Mouse (Mus musculus): ENCODE measurements at regions not wholly inside any gene's neighbourhood (a gene's known extent, or its start where the extent isn't known, plus 50 kb on each side); places are given as distances from the start of the nearest gene placed in this dataset.
A peak's percentile ranks its signal among the peaks of the same experiment; 100 is the strongest.

GRCm38 (mm10) chr3:121902246-121902645 lies 50.1 kb upstream of the Arhgap29 start:
- DNase-seq (ENCODE audit: low read depth, low spot score) = no peak

- DNase-seq (ENCODE audit: low read depth, low spot score) = no peak
Measured at GRCm38 (mm10) chr3:121900429-121900844, 51.9 kb upstream of the Arhgap29 start.

- no peak for DNase-seq (ENCODE audit: low read depth, low spot score)
Measured at GRCm38 (mm10) chr3:121897821-121898574, 54.3 kb upstream of the Arhgap29 start.

- DNase-seq (ENCODE audit: low read depth, low spot score) = no peak
Measured at GRCm38 (mm10) chr3:121893606-121894005, 58.7 kb upstream of the Arhgap29 start.

- no peak for DNase-seq (ENCODE audit: low read depth, low spot score)
Measured at GRCm38 (mm10) chr3:121892675-121893074, 59.7 kb upstream of the Arhgap29 start.

GRCm38 (mm10) chr3:121891338-121891737 lies 61.0 kb upstream of the Arhgap29 start:
- no peak for DNase-seq (ENCODE audit: low read depth, low spot score)

- DNase-seq (ENCODE audit: low read depth, low spot score) = no peak
Measured at GRCm38 (mm10) chr3:121890563-121890962, 61.8 kb upstream of the Arhgap29 start.

- DNase-seq (ENCODE audit: low read depth, low spot score) = no peak
Measured at GRCm38 (mm10) chr3:121886870-121887605, 65.3 kb upstream of the Arhgap29 start.

- no peak for DNase-seq (ENCODE audit: low read depth, low spot score)
Measured at GRCm38 (mm10) chr3:121886309-121886708, 66.0 kb upstream of the Arhgap29 start.

GRCm38 (mm10) chr3:121885265-121886178 lies 66.8 kb upstream of the Arhgap29 start:
- no peak for DNase-seq (ENCODE audit: low read depth, low spot score)

- DNase-seq (ENCODE audit: low read depth, low spot score) = peak; percentile 94
Measured at GRCm38 (mm10) chr3:121884328-121885248, 67.8 kb upstream of the Arhgap29 start.

- no peak for DNase-seq (ENCODE audit: low read depth, low spot score)
Measured at GRCm38 (mm10) chr3:121880355-121880754, 65.3 kb upstream of the Abcd3 start.

GRCm38 (mm10) chr3:121875072-121875471 lies 60.0 kb upstream of the Abcd3 start:
- DNase-seq (ENCODE audit: low read depth, low spot score) = no peak

GRCm38 (mm10) chr3:121874576-121874975 lies 59.5 kb upstream of the Abcd3 start:
- DNase-seq (ENCODE audit: low read depth, low spot score) = no peak

GRCm38 (mm10) chr3:121873572-121873971 lies 58.5 kb upstream of the Abcd3 start:
- DNase-seq (ENCODE audit: low read depth, low spot score) = no peak

GRCm38 (mm10) chr3:121872685-121873084 lies 57.6 kb upstream of the Abcd3 start:
- DNase-seq (ENCODE audit: low read depth, low spot score) = no peak

GRCm38 (mm10) chr3:121871795-121872194 lies 56.7 kb upstream of the Abcd3 start:
- DNase-seq (ENCODE audit: low read depth, low spot score) = no peak

GRCm38 (mm10) chr3:121870726-121871125 lies 55.6 kb upstream of the Abcd3 start:
- DNase-seq (ENCODE audit: low read depth, low spot score) = no peak

- no peak for DNase-seq (ENCODE audit: low read depth, low spot score)
Measured at GRCm38 (mm10) chr3:121869694-121870093, 54.6 kb upstream of the Abcd3 start.

- DNase-seq (ENCODE audit: low read depth, low spot score) = no peak
Measured at GRCm38 (mm10) chr3:121867301-121867700, 52.2 kb upstream of the Abcd3 start.
